Mouse (Mus musculus): Measurements from ENCODE around the gene Hmcn1.

Hmcn1 gene

DNA sequence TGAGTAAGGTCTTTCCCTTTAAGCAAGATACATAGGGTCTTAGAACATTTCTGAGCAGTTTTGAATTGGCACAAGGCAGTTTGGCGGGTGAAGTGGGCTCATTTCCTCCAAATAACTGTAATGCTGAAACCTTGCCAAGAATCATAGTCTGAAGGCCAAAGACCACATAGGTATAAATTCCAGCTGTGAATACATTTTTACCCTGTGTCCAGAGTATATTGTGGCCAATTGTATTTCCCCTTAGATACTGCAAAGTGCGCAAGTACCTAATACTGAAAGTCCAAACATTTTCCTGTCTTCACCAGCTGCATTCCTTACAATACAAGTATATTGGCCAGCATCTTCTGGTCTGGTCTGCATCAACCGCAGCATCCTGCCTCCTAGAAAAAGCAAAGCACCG lies 312.9 kb downstream of the Hmcn1 start:
- no peak for DNase-seq (ENCODE audit: low spot score in 2 of 2)

DNA sequence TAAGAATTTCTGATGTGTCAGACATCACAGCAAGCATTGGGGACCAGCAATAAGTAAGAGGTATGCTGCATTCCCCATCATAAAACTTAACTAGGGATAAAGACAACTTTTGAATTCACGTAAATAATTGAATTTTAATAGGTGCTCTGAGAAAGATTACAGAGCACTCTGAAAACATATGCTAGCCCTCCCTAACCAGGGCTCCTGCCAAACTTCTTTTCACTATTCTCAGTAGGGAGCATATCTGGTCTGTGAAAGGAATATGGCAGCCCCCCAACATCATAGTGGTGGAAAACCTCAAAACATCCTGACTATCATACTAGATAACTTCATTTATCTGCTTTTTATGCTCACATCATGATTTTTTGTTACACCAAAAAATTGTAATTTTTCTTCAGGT lies 347.9 kb downstream of the Hmcn1 start:
- DNase-seq (ENCODE audit: low spot score in 2 of 2): no peak

DNA sequence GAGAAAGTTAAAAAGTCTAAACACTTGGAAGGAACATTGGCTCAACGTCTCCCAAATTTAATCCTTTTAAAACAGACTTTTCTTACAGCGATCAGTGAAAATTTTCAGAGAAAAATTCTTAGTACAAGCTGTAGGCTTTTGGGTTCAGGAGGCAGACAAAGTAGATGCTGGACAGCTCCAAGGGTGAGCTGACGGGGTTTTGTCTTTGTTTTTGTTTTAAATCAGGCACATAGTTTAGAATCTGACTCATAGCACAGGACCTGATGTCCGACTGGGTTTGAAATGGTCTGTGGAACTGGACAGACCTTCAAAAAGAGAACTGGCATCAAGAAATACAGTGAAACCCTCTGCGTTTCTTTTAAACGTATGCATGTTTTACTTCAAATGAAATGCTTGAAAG lies 353.7 kb downstream of the Hmcn1 start:
- DNase-seq (ENCODE audit: low spot score in 2 of 2): no peak

DNA sequence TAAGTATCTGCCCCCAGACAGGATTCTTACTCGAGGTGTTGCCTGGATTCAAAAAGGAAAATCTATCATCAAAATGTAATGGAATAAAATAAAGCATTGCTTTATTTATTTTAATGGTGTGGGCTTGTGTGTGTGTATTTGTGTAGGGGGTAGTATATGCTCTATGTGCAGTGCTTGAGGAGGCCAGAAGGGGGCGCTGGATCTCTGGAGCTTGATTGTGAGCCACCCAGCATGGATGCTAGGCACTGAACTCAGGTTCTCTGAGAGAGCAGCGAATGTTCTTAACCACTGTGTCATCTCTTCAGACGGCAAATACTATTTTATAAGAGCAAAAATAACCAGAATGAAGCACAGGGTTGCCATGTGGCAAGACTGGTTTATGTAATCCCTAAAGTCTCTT lies 360.7 kb downstream of the Hmcn1 start:
- DNase-seq (ENCODE audit: low spot score in 2 of 2): no peak

DNA sequence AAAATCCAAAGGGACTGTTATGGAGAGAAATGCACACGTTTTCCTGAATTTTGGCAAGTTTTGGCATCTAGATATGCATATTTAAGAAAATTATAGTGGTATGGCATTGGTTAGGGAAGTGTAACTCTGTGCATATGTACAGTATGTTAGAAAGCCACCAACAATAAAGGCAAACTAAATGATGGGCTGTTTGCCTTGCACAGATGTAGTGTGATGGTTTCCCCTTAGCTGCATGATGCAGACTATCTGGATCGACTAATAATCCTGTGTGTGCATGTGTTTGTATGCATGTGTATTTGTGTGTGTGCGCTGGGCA lies 361.4 kb downstream of the Hmcn1 start:
- DNase-seq (ENCODE audit: low spot score in 2 of 2): no peak

DNA sequence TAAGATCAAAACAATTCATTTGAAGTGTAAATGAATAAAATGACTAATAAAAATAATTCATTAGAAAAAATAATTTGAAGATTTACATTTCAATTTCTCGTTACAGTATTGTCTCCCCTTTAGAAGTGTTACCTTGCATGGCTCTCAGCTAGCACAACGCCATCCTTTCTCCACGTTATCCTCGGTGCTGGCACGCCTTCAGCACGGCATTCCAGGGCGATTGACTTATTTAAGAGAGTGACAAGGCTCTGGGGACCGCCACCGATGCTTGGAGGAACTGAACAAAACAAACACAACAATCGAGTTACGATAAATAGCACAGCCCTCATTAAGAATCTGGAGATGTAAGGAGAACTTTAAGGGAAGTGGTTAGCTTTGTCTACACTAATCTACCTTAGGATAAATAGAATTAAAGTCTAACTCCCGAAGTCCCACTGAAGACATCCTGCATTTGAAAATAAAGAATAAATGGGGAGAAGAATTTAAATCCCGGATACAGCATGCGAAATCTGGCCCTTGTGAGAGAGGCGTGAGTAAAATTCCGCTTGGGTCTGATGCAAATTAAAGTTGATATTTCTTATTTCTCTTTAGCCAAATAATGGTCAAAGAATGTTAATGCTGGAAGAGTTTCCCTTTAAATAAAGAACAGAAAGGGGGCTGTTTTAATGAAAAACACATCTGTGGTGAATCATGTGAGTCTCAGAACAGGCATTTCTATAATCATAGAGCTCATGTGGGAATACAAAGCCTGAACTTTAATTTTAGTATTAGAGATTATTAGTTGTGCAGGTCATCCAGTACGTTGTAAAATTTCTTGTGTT lies 362.0 kb downstream of the Hmcn1 start:
- DNase-seq (ENCODE audit: low spot score in 2 of 2): no peak

DNA sequence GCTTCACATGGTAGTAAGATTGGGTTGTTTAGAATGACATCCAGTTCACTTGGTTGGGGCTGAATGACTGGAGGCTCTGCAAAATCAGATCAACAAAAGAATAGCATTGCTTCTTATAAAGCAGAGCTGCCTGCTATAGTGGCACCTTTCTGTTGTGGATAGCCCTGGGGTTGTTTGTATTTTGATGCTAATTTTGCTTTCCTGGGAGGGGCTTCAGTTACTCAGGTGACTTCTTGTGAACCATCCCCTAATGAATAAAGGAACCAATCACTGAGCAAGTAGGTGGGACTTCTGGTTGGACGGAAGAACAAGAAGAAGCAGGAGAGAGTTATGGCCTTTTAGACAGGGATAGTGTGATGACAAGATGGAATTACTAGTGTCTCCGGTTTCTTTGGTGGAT lies 370.0 kb downstream of the Hmcn1 start:
- no peak for DNase-seq (ENCODE audit: low spot score in 2 of 2)

DNA sequence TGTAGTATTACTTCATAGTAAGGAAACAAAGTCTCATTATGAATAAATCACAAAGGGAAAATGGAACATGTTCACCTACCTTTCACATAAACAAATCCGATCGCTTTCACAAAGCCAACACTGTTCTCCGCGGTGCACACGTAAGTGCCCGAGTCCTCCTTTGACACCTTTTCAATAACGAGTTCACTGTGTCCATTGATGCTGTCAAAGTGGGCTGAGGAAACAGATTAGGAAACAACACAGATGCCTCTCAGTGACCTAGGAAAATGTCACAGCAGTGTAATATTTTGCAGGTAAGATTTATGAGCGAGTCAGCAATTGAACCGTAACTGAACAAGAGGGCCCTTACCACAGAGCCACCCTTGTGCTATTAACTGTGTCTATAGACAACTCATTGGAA lies 382.7 kb downstream of the Hmcn1 start:
- DNase-seq (ENCODE audit: low spot score in 2 of 2): no peak

DNA sequence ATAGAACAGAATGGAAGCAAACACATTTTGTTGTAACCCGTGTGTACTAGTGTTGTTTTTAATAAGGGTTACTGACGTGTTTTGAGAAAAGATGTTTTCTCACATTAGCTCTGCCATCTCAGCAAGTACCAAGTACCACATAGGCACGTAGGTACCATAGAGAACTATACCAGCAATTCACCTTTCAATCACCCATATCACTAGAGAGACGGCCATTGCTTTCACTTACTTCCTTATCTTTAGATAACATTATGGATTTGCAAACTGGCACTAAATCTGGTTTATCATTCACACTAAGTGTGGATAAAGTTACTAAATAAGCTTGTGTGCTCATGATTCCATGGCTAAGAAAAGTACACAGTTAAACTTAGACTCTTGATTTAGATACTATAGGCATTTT lies 387.1 kb downstream of the Hmcn1 start:
- no peak for DNase-seq (ENCODE audit: low spot score in 2 of 2)

DNA sequence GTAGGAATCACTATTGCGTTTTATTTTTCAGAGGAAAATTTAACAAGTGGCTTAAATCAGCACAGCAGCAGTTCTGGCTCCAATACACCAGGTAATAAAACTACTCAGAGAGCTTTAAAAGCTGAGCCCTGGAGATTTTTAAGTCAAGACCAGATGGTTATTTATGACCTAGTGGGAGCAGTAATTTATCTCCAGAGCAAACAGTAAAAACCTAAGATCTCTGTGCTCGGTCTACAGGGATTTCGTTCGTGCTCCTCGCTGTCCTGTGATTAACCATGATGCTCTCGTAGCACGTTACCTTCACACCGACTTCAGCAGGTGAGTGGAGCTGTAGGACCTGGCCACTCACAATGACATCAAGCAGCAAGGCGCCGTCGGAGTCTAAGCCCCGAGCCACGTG lies 399.6 kb downstream of the Hmcn1 start:
- DNase-seq (ENCODE audit: low spot score in 2 of 2): no peak

DNA sequence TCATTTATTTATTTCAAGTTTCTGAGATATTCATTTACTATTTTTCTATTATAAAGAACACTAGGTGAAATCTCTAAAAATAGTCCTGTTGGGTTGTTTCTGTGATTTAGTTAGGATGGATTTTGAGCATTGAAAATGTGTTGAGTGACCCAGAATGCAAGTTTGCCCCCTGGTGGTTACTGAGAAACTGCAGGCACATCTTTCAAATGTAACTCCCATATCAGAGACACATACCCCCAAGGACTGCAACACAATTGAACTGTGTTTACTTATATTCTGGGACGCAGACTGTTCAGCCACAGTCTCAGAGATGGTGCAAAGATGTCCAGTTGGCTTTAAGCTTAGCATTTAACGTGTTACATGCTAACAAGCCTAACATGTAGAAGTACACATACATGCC lies 402.0 kb downstream of the Hmcn1 start:
- DNase-seq (ENCODE audit: low spot score in 2 of 2): peak in 1 of 2 experiments; percentile 41

DNA sequence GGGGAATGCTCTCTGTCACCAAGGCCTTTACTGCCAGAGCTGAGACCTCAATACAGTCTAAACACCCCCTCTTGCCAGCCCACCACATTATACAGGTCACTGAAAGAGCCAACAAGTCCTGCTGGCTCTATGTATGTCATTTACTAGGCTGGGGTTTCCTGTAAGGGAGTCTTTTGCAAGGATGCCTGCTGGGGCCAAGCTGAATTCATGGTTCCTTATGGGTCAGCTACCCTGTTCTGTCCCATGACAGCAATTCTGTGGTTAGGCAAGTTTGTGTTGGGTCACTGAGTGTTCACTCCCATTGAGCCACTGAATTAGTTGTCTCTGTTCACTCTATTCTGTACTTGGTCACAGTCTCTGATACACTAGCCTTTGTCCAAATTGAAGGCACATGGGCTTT lies 405.8 kb downstream of the Hmcn1 start:
- DNase-seq (ENCODE audit: low spot score in 2 of 2): no peak

DNA sequence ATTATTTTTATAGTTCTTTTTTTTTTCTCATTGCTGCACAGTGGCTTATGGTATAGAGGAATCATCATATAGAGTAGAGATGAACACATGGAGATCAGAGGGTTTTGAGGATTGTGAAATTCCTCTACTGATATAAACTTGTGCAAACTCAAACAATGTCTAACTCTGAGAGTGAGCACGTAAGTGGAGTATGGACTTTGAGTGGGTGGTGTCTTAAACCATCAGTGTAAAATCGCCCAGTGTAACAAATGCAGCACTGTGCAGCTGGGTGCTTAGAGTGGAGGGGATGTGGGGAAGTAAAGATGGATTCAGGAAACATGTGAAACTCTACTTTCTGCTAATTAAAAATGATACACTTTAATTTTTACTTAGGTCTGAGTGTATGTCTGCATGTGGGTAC lies 408.8 kb downstream of the Hmcn1 start:
- no peak for DNase-seq (ENCODE audit: low spot score in 2 of 2)

DNA sequence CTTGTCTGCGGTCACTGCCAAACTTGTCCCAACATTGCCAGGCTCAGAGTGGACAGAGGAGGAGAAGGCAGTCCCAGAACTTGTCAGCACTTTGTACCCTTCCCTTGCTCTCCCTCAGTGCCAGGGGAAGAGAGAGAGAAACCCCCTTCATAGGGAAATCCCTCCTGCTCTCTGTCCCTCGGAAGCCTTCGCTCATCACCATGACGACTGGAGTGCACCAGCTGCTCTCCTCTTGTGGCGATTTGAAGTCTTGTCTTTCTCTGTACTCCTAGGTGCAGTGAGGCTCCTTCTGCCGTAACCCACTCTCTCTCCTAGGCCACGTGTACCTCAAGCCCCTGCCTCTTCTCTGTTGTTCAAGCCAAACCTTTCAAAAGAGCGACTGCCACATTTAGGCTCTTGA lies 409.5 kb downstream of the Hmcn1 start:
- no peak for DNase-seq (ENCODE audit: low spot score in 2 of 2)

DNA sequence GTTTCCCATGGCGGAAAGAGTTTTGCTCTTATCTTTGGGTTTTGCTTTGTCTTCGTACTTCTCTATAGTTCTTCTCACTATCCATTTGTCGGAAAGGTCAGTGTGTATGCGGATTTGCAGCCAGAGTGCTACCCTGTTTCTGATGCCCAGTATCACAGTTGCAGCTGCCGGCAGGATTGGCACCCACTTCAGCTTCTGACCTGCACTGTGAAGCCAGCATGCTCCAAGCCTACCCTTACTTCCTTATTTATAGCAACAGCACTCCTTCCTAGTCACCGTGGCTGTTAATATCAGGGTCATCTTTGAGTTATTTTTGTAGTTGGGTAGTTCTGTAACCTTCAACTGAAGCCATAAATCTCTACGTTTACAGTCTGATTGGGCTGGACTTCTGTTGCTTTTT lies 412.7 kb downstream of the Hmcn1 start:
- DNase-seq (ENCODE audit: low spot score in 2 of 2): no peak

DNA sequence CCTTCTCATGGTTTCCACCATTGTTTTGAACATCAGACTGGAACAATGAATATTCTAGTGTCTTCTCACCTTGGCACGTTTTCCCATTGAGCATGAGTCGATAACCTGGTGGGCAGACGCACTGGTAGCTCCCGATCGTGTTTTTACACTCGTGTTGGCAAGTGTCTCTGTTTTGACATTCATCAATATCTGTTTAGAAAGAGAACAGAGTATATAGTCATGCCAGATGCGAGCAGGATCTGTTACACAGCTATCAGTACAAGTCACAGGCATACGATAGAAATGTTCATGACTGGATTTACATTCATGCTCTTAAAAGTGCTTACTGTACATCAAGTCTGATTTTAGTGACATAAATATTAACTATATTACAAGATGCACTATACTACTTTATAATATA lies 419.8 kb downstream of the Hmcn1 start:
- DNase-seq (ENCODE audit: low spot score in 2 of 2): no peak

DNA sequence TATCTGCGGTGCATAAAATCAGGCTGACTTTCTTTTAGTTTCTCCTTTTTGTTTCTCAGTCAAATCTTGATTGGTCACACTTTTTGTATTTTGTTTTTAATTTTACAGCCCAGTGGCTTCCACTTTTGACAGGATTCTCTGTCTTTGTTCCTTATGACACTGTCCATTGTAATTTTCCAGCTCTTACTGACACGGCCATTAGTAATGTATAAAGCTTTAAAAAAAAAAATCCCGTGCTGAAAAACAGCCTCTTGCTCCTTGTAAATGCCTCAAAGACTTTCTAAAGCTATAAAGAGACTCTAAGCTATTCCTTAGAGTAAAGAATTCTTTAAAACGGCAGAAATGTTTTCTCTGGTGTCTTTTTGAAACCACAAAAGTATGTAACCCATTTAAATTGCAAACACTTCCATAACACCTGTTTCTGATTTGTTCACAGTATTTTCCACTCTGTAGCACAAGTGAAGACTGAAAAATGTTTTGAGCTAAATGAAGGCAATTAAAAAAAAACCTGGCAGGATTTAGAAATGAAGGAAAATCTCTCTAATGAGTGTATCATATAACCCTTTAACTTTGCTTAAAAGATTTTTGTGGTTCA lies 422.6 kb downstream of the Hmcn1 start:
- no peak for DNase-seq (ENCODE audit: low spot score in 2 of 2)

DNA sequence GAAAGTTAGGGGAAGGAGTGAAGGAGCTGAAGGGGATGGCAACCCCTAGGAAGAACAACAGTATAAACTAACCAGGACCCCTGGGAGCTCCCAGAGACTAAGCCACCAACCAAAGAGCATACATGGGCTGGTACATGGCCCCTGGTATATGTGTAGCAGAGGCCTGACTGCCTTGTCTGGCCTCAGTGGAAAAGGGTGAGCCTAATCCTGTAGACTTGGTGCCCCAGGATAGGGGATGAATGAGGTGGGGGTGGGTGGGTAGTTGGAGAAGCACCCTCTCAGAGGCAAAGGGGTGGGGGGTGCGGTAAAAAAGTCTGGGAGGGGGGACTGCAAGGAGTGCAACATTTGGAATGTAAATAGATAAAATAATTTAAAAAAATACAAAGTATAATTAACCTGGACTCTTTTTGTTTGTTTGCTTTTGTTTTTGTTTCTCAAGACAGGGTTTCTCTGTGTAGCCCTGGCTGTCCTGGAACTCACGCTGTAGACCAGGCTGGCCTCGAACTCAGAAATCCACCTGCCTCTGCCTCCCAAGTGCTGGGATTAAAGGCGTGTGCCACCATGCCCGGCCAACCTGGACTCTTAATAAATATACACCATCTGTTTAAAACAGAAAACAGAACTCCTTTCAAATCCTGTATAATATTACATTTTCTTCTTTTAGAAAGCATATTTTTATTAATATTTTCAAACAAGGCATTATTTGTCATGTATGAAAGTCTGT lies 423.3 kb downstream of the Hmcn1 start:
- no peak for DNase-seq (ENCODE audit: low spot score in 2 of 2)

DNA sequence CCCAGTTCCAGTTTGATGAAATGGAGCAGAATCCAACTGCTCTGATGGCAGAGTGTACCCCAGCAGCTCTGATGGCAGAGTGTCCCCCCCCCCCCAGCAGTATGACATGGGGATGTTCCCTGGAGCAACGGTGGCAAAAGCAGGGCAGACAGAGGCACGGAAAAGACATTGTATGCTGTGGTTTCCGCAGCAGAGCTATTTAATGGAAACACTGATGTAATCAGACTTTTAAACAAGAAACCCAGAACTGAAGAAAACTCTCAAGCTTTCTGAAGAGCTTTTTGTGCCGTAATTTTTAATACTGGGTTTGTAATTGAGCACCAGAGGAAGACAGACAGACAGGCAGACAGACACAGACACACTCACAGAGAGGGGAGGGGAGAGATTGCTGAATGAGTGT lies 426.9 kb downstream of the Hmcn1 start:
- DNase-seq (ENCODE audit: low spot score in 2 of 2): no peak

DNA sequence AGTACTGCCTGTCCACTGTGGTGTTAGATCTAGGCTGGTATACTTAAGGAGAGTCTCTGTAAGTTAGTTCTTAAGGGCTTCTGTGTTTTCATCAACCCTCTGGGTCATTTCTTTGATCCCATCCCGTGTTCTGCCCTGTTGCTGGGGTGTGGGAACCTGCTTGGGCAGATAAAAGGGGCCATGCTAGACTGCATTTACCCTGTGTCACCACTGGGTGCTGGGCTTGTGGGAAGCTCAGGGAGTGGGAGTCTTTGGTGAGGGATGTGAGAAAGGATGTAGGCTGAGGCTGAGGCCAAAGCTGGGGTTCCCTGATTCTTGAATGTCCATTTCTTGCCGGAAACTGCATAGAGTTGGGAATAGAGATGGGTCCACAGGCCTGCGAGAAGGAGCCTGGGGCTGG lies 436.6 kb downstream of the Hmcn1 start:
- DNase-seq (ENCODE audit: low spot score in 2 of 2): no peak

DNA sequence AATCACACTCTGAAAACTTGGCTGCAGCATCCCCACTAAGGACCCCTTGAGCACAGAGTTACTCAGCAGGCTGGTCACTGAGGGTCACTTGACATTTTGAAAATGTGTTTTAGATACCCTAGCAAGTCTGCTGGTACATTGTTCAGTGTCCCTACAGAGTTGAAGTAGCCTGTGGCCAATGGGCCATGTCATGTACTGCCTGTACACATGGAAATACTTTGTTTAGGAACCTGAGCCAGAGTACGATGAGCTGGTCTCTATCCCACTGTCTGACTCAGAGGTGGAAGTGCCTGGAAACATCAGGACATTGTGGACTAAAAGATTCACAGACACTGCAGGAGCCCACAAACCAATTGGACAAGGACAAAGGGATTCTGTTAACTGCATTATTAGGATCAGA lies 441.8 kb downstream of the Hmcn1 start:
- no peak for DNase-seq (ENCODE audit: low spot score in 2 of 2)

DNA sequence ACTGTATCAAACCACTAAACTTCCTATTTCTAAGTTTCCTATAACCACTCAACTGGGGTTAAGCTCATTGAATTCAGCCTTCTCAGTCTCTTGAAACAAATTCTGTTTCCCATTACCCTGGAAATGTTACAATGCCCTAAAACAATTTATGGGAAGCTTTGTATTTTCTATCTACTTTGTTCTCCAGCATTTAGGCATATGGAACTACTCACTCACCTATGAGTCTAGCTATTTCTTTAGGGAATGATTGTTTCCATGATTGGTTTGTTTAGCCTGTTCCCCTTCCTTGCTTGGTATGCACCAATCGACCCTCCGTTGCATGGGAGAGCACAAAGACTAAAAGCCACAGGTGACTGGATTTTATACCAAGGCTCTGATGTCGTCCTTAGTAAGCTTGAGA lies 446.8 kb downstream of the Hmcn1 start:
- DNase-seq (ENCODE audit: low spot score in 2 of 2): no peak

DNA sequence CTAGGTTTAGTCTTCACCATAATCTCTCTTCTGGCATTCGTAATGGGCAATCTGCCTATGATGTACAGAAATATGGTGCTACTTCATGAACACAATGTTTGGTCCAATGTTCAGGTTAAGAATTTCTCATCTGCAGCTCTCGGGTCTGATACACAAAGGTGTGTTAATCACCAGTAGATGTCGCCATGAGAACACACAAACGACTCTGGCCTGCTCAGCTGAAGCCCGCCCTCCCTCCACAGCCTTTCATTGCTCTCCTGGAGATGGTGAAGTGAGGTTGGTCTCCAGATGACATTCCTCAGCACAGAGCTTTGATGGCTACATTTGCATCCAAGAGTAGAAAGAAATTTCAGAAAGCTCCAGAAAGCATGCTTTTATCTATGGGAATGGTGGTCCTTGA lies 453.0 kb downstream of the Hmcn1 start:
- DNase-seq (ENCODE audit: low spot score in 2 of 2): no peak
